Mouse (Mus musculus): Measurements from ENCODE around the gene Atp6v0b.

GRCm38 (mm10) chr4:117839366-117839765 lies 47.8 kb downstream of the Atp6v0b start:
- TF ChIP-seq EP300 (IDR thresholded peaks at IDR 0.05; ENCODE audit: insufficient read depth, low read depth, low read length), result no peak
- TF ChIP-seq CTCF (IDR thresholded peaks at IDR 0.05; ENCODE audit: low read depth, low read length), result no peak
